Mouse (Mus musculus) neural tube, embryonic 14.5 days (tissue): ENCODE results near the gene Xcr1. TPM values are rescaled to one million over a fixed set of nuclear protein-coding genes. Genes with fewer than 3 reads are reported as not detected.

Experiments used
- ATAC-seq: fragments of 200-750 bp; cut with Nextera tagmentation; 2 replicates; pipeline ENCODE4 v1.8.0; 2017; ENCODE audit warnings: low read depth, mild to moderate bottlenecking, moderate TSS enrichment, moderate library complexity
- H3K27ac ChIP-seq: fragments of 300-500 bp; sonication (generic); 2 replicates; pipeline ENCODE4 v1.5.1; 2014; ENCODE audit warnings: low read depth, mild to moderate bottlenecking, control low read depth, low read length, moderate library complexity, mixed read lengths
- H3K27me3 ChIP-seq: fragments of 300-500 bp; sonication (generic); 2 replicates; pipeline ENCODE4 v1.6.1; 2014; ENCODE audit warnings: low read length; ENCODE audit not compliant: control insufficient read depth, insufficient read depth
- H3K36me3 ChIP-seq: fragments of 300-500 bp; sonication (generic); 2 replicates; pipeline ENCODE4 v1.6.1; 2014; ENCODE audit warnings: low read length, mixed read lengths; ENCODE audit not compliant: control insufficient read depth, insufficient read depth
- H3K4me1 ChIP-seq: fragments of 300-500 bp; sonication (generic); 2 replicates; pipeline ENCODE4 v1.6.1; 2014; ENCODE audit warnings: low read length; ENCODE audit not compliant: control insufficient read depth, insufficient read depth
- H3K4me2 ChIP-seq: fragments of 300-500 bp; sonication (generic); 2 replicates; pipeline ENCODE4 v1.6.1; 2014; ENCODE audit warnings: mild to moderate bottlenecking, low read depth, low read length, control low read depth
- H3K4me3 ChIP-seq: fragments of 300-500 bp; sonication (generic); 2 replicates; pipeline ENCODE4 v1.5.1; 2014; ENCODE audit warnings: low read depth, low read length, control low read depth, mixed read lengths
- H3K9ac ChIP-seq: fragments of 300-500 bp; sonication (generic); replicated peaks from 2 replicates; pipeline ENCODE4 v1.6.1; 2014; ENCODE audit warnings: low read depth, mild to moderate bottlenecking, control low read depth, low read length, mixed read lengths
- H3K9me3 ChIP-seq: fragments of 300-500 bp; sonication (generic); 2 replicates; pipeline ENCODE4 v1.6.1; 2016; ENCODE audit warnings: low read length; ENCODE audit not compliant: control insufficient read depth
- WGBS: fragments of 180-500 bp; shearing (Covaris S2); extraction: QIAGEN DNeasy Blood & Tissue Kit; methylation state at CpG from one replicate; pipeline ENCODE4 v1.1.7; 2014; 5-methylcytosine and 5-hydroxymethylcytosine counted together
- polyA plus RNA-seq: library from polyadenylated mRNA; unstranded; fragments of >200 nt; fragmentation: Nextera tagmentation; extraction: Ambion mirVana; gene quantifications from 2 replicates; pipeline ENCODE4 v1.2.1, GENCODE M21; 2014

Gene Xcr1
- polyA plus RNA-seq = 0.04 and 0.09 TPM in 2 replicates

DNA sequence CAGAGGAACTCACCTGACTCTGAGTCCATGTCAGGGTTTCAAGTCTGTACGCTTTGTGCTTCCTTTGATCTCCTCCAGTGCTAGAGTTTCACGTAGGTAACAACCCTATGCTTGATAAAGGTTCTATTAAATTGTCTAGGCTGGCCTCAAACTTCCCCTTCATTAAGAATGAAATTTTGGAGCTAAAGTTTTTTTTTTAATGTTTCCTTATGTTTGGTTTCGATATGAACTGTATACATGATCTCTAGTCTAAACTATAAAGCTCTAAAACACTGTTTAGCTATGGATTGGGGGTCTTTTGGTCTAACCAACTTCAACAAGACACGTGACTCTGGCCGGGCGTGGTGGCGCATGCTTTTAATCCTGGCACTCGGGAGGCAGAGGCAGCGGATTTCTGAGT is at the start of gene Xcr1:
Gene Xcr1, minus strand, starts transcription at position 101 of the 400 bp plus-strand sequence.
- no peak within 1 kb of the TSS for H3K9ac ChIP-seq
- no peaks in the 10 kb centered on the region for H3K27me3 ChIP-seq
- H3K36me3 ChIP-seq = no peaks in the 10 kb centered on the region
- no peaks in the 10 kb centered on the region for H3K4me1 ChIP-seq
- no peak within 1 kb of the TSS for H3K27ac ChIP-seq
- no peak within 1 kb of the TSS for H3K4me2 ChIP-seq
- no peaks in the 10 kb centered on the region for H3K9me3 ChIP-seq
- H3K4me3 ChIP-seq = no peak within 1 kb of the TSS
- no peak for ATAC-seq
- 94% methylated on average over 9 of the region's 9 CpGs for WGBS

GRCm38 (mm10) chr9:123872049-123872448 is 10.2 kb upstream of the Xcr1 start:
- no peak for ATAC-seq
- Histone ChIP-seq H3K27ac (no peak overlapping the region), H3K36me3 (no peaks in the 10 kb centered on the region), H3K27me3 (no peaks in the 10 kb centered on the region), H3K4me1 (no peaks in the 10 kb centered on the region), H3K9me3 (no peaks in the 10 kb centered on the region), H3K4me2 (no peak overlapping the region), H3K4me3 (no peak overlapping the region), H3K9ac (no peak overlapping the region)
- WGBS = 72% methylated on average over 4 of the region's 4 CpGs

DNA sequence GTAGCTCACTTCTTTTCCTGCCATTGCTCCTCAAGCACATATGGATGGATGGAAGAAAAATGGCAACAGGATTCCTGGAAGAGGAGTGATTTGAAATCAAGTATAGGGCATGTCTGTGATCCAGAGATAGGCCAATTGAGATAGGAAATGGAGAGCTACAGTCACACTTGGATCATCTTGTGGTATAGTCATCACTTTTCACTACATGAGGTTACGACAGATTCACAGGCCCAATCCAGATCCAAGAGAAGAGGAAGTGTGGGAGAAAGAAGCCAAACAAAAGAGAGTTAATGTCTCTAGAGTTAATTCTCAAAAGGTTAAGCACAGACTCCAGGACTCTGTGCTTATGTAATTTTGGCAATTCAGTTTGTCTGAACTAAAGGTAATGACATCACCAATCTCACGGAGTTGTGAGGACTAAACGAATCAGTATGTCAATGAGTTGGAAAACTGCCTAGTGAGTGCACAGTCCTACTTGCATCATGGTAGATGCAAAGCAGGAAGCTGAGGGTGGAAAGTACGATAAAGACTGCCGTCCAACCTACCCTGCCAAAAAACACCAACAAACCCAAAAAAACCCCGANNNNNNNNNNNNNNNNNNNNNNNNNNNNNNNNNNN is 7.4 kb upstream of the Xcr1 start:
- Histone ChIP-seq H3K36me3 (no peaks in the 10 kb centered on the region), H3K27ac (no peak overlapping the region), H3K9ac (no peak overlapping the region), H3K27me3 (no peaks in the 10 kb centered on the region), H3K4me3 (no peak overlapping the region), H3K9me3 (no peaks in the 10 kb centered on the region), H3K4me2 (no peak overlapping the region), H3K4me1 (no peaks in the 10 kb centered on the region)
- no peak for ATAC-seq
- WGBS = 91% methylated on average over 3 of the region's 6 CpGs

DNA sequence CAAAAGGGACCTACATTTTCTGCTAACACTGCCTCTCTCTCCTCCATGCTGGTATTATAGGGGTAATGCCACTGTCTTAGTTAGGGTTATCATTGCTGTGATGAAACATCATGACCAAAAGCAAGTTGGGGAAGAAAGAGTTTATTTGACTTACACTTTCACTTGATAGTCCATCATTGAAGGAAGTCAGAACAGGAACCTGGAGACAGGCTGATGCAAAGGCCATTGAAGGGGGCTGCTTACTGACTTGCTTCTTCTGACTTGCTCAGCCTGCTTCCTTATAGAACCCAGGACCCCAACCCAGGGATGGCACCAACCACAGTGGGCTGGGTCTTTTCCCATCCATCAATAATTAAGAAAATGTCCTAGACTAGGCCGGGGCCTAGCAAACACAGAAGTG is 1.8 kb upstream of the Xcr1 start:
- WGBS = 92% methylated on average over 1 of the region's 1 CpGs
- ATAC-seq = no peak

GRCm38 (mm10) chr9:123862895-123863616 is 1.2 kb upstream of the Xcr1 start:
- Histone ChIP-seq H3K36me3 (no peaks in the 10 kb centered on the region), H3K27me3 (no peaks in the 10 kb centered on the region), H3K27ac (no peak overlapping the region), H3K4me3 (no peak overlapping the region), H3K4me1 (no peaks in the 10 kb centered on the region), H3K4me2 (no peak overlapping the region), H3K9me3 (no peaks in the 10 kb centered on the region), H3K9ac (no peak overlapping the region)
- WGBS = 81% methylated on average over 1 of the region's 1 CpGs
- ATAC-seq = no peak

More for the DNA sequence above, 1.8 kb upstream of the Xcr1 start:
- Histone ChIP-seq H3K9me3 (no peaks in the 10 kb centered on the region), H3K4me3 (no peak overlapping the region), H3K27ac (no peak overlapping the region), H3K36me3 (no peaks in the 10 kb centered on the region), H3K4me1 (no peaks in the 10 kb centered on the region), H3K9ac (no peak overlapping the region), H3K4me2 (no peak overlapping the region), H3K27me3 (no peaks in the 10 kb centered on the region)

GRCm38 (mm10) chr9:123856836-123857235 is 5.0 kb downstream of the Xcr1 start:
- no peak overlapping the region for H3K27ac ChIP-seq
- 95% methylated on average over 2 of the region's 2 CpGs for WGBS

GRCm38 (mm10) chr9:123852449-123853390 is 9.1 kb downstream of the Xcr1 start:
- ATAC-seq = peak; percentile 26
- Histone ChIP-seq H3K4me1 (0 out of 2 replicates have a peak, but pooled peaks cover 5% of the 10 kb centered on the region), H3K4me2 (peak overlapping the region; percentile 45), H3K27me3 (no peaks in the 10 kb centered on the region), H3K36me3 (no peaks in the 10 kb centered on the region), H3K27ac (peak overlapping the region; percentile 56; the same call in 1 of the 2 replicates), H3K4me3 (peak overlapping the region; percentile 33), H3K9ac (peak overlapping the region; percentile 17; the same call in 1 of the 2 replicates), H3K9me3 (no peaks in the 10 kb centered on the region)
- 64% methylated on average over 5 of the region's 5 CpGs for WGBS

More at GRCm38 (mm10) chr9:123856836-123857235, 5.0 kb downstream of the Xcr1 start:
- no peak overlapping the region for H3K4me3 ChIP-seq
- H3K36me3 ChIP-seq = no peaks in the 10 kb centered on the region
- no peaks in the 10 kb centered on the region for H3K27me3 ChIP-seq
- 0 out of 2 replicates have a peak, but pooled peaks cover 3% of the 10 kb centered on the region for H3K4me1 ChIP-seq
- H3K9ac ChIP-seq = no peak overlapping the region
- no peak for ATAC-seq
- no peaks in the 10 kb centered on the region for H3K9me3 ChIP-seq
- no peak overlapping the region for H3K4me2 ChIP-seq

GRCm38 (mm10) chr9:123851713-123852448 is 9.9 kb downstream of the Xcr1 start, which contains the start of gene Fyco1:
Gene Fyco1 (minus strand): TSS chr9:123851899.
- peak within 1 kb of the TSS; percentile 67 for H3K4me2 ChIP-seq
- H3K36me3 ChIP-seq = no peaks in the 10 kb centered on the region
- peak within 1 kb of the TSS; percentile 70 for H3K27ac ChIP-seq
- 0% methylated on average over 47 of the region's 47 CpGs for WGBS
- ATAC-seq = peak; percentile 98
- H3K9me3 ChIP-seq = no peaks in the 10 kb centered on the region
- peak within 1 kb of the TSS; percentile 51 for H3K4me3 ChIP-seq
- no peaks in the 10 kb centered on the region for H3K27me3 ChIP-seq
- 0 out of 2 replicates have a peak, but pooled peaks cover 5% of the 10 kb centered on the region for H3K4me1 ChIP-seq
- peak within 1 kb of the TSS; percentile 49 for H3K9ac ChIP-seq
